Mouse (Mus musculus): ENCODE measurements around the gene Pitpnm2.

GRCm38 (mm10) chr5:124233874-124234661 is 15.5 kb downstream of the Pitpnm2 start:
- no peak for TF ChIP-seq MEF2A (IDR thresholded peaks at IDR 0.05; ENCODE audit: extremely low read depth, insufficient replicate concordance, low read depth, low read length, poor library complexity, severe bottlenecking)
- TF ChIP-seq POLR2A (IDR thresholded peaks at IDR 0.05; ENCODE audit: control insufficient read depth in 1 of 2, insufficient read depth in 1 of 2, low read depth in 1 of 2, low read length in 2 of 2, poor library complexity in 1 of 2): no peak
- TF ChIP-seq SIN3A (IDR thresholded peaks at IDR 0.05; ENCODE audit: low read length): no peak
- no peak for TF ChIP-seq USF2 (IDR thresholded peaks at IDR 0.05; ENCODE audit: borderline replicate concordance in 1 of 2, insufficient read depth in 1 of 2, low read depth in 1 of 2, low read length in 2 of 2)
- TF ChIP-seq ZC3H11A (IDR thresholded peaks at IDR 0.05; ENCODE audit: low read depth, low read length): no peak
- TF ChIP-seq CHD2 (IDR thresholded peaks at IDR 0.05; ENCODE audit: low read length): no peak
- TF ChIP-seq MAX (IDR thresholded peaks at IDR 0.05; ENCODE audit: low read length): no peak
- TF ChIP-seq EP300 (IDR thresholded peaks at IDR 0.05; ENCODE audit: low read depth in 1 of 2, low read length in 2 of 2): no peak
- no peak for TF ChIP-seq TBP (IDR thresholded peaks at IDR 0.05; ENCODE audit: low read depth, low read length)
- no peak for TF ChIP-seq USF1 (IDR thresholded peaks at IDR 0.05; ENCODE audit: low read depth, low read length)
- no peak for TF ChIP-seq GATA1 (IDR thresholded peaks at IDR 0.05; ENCODE audit: low read depth, low read length)
- TF ChIP-seq CTCF (IDR thresholded peaks at IDR 0.05 in 2 of 3, conservative IDR thresholded peaks at IDR 0.05 in 1 of 3; ENCODE audit: control insufficient read depth in 1 of 3, insufficient read depth in 1 of 3, low read depth in 2 of 3, low read length in 3 of 3, poor library complexity in 1 of 3, severe bottlenecking in 1 of 3): no peak
- no peak for TF ChIP-seq UBTF (IDR thresholded peaks at IDR 0.05; ENCODE audit: borderline replicate concordance, insufficient read depth, low read depth, low read length)
- no peak for TF ChIP-seq POLR2AphosphoS5 (IDR thresholded peaks at IDR 0.05; ENCODE audit: borderline replicate concordance, low read depth, low read length)

All from MEL (cell line).